Mouse (Mus musculus) large intestine, adult 2 months (tissue): ENCODE results near the gene Ybx3. TPM values are rescaled to one million over a fixed set of nuclear protein-coding genes. Genes with fewer than 3 reads are reported as not detected.

Experiments
- DNase-seq: peaks from one replicate; pipeline ENCODE4 v3.0.0-alpha.2; 2012; ENCODE audit warnings: low read depth, low spot score
- WGBS: fragments of 180-500 bp; shearing (Covaris S2); methylation state at CpG from one replicate; pipeline ENCODE4 v1.1.7; 2018; 5-methylcytosine and 5-hydroxymethylcytosine counted together
- polyA plus RNA-seq: library from polyadenylated mRNA; depleted of rRNA; stranded (reverse); fragments of >200 nt; gene quantifications from 2 replicates; pipeline ENCODE4 v1.2.3, GENCODE M21; 2012; rRNA removed

The Ybx3 gene
- polyA plus RNA-seq, result 67.0 and 76.5 TPM in 2 replicates

DNA sequence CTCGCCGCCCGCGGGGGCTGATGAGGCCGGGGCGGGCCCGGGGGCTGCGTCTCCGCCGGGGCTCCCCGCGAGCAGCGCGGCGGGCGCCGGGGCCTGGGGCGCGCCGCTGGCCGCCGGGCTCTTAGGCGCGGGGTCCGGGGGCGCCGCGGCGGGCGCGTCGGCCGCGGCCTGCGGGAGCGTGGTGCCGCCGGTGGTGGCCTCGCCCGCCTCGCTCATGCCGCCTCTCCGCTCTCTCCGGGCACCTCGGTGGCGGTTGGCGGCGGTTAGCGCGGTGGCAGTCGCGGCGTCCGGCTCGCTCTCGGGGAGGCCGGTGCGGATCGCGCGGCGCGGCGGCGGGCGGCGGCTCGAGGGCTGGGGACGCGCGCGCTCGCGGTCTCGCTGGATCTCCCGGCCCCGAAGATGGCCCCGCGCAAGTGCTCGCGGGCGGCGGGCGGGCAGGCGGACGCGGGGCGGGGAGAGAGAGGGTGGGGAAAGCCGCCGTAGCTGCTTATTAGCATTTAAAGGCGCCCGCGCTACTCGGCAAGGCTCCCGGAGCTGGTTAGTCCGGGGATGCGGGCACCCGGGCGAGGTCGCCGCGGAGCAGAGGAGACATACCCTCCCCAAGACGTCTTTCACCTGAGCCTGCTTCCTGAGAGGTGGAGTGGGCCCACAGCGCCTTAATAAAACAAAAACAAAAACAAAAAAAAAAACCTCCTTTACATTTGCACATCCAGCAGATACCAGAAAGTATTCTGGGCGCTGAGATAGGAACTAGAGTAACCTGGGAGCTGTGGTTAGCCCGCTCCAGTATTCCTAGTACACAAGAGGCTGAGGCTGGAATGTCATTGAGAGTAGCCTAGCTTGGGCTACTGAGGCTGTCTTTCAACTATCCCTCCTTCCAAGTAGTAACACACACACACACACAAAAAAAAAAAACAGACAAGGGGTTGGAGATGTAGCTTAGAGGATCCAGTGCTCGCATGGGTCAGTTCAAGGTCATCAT, at the start of gene Ybx3:
Gene Ybx3 (minus strand): TSS at position 437 of the 982 bp plus-strand sequence.
- no peak for DNase-seq
- WGBS, result 1% methylated on average over 105 of the region's 107 CpGs

DNA sequence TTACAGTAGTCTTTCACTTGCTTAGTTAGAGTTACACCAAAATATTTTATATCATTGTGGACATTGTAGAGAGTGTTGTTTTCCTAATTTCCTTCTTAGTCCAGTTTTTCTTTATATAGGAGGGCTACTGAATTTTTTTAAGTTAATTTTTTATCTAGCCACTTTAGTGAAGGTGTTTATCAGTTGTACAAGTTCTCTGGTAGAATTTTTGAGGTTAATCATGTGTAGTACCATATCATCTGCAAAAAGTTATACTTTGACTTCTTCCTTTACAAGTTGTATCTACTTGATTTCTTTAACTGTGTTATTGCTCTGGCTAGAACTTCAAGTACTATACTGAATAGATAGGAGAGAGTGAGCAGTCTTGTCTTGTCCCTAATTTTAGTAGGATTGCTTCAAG, 48.4 kb upstream of the Ybx3 start:
- no peak for DNase-seq

DNA sequence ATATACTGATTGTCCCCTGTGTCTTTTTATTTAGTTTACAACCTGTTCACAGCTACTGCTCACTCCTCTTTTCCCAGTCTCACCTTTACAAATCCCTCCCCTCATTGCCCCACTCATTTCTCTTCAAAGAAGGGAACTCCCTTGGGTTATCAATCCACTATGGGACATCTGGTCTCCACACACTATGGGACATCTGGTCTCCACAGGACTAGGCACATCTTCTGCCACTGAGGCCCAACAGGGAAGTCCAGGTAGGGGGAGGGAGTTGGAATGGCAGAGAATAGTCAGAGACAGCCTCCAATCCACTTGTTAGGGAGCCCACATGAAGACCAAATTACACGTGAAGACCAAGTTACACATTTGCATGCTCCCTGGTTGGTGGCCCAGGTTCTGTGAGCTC, 45.8 kb upstream of the Ybx3 start:
- DNase-seq, result no peak
- 67% methylated on average over 1 of the region's 1 CpGs for WGBS

DNA sequence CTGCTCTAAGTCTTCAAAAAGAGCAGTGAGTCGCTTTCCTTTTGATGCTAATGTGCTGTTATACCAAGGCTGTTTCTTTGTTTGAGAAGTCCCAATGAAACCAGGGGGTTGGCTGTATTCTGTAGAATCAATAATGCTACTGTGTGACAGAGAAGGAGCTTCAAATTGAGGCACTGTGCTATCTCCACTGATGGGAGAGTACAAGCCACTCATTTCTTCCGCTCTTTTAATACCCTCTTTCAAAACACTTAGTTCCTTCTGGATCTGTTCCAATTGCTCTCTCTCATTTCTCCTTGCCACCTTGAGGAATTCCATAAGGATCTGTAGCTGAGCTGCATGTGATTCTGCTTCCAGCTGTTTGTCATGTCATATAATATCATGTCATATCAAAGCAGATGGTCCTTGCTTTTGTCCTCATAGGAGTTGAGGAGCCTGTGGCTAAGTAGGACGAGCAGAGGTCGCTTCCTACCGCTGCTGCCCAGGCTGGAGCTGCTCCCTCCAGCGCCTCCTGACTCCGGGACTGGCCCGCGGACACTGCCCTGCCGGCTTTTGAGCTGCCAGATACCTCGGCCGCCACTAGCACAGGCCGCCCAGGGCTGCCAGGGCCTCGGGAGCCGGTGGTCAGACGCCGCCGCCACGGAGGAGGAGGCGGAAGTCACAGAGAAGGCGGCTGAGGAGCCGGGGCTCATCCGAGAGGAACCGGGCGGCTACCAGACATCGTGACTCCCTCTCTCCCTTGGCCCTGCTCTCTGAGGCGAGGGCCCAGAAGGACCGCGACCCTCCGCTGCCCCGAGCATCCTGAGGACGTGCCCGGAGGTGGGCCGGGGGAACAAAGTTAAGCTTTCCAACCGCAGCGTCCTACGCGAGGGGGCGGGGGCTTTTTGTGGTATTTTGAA, 45.1 kb upstream of the Ybx3 start:
- WGBS, result 10% methylated on average over 39 of the region's 39 CpGs
- DNase-seq, result no peak

DNA sequence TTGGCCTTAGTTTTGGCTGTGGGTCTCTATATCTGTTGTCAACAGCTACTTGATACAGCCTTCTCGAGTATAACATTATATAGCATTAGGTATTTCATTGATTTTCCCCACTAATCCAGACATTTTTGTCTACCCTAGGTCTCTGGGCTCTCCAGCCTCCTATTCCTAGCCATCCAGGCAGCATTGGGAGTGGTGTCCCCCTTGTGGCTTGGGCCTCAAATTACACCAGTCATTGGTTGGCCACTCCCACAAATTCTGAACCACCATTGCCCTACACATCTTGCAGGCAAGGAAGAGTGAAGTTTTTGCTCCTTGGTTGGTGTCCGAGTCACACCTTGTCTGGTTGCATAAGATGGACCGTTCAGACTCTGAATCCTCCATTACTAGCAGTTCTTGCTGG, 33.3 kb upstream of the Ybx3 start:
- 66% methylated on average over 3 of the region's 3 CpGs for WGBS
- DNase-seq, result no peak

DNA sequence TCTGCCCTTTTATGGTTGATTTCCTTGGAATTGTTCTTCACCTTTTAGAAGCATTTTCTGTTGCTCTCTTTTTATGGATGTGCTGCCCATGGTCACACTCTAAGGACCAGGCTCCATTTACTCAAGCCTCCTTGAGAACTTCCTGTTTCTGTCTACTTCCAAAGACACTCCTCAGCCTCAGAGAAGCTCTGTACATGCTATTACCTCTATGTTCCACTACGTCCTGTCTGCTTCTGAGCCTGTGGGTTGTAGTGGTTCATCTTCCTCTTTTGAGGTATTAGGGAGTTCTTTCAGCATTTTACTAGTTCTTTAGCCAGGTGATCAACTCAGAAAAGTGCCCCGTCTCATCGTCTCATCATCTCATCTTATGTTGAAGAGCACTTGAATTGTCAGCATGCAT, 31.3 kb upstream of the Ybx3 start:
- WGBS, result 91% methylated on average over 3 of the region's 3 CpGs
- no peak for DNase-seq

DNA sequence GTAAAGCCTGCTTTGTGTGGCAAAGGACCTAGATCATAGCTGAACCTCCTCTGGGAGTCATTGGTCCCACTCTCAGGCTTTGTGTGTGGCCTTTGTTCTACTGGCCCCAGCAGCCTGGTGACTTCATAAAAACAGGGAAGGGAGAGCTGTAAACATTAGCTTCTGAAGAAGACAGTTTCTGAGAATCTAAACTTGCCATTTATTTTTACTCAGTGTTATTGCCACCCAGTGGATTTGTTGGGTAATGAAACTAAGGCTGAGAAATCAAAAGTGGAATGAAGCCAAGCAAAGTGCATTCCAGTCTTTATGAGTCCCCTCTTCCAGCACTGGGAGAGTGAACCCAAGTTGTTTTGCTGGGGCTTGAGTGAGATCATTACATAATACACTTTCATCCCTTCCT, 30.5 kb upstream of the Ybx3 start:
- DNase-seq, result no peak

DNA sequence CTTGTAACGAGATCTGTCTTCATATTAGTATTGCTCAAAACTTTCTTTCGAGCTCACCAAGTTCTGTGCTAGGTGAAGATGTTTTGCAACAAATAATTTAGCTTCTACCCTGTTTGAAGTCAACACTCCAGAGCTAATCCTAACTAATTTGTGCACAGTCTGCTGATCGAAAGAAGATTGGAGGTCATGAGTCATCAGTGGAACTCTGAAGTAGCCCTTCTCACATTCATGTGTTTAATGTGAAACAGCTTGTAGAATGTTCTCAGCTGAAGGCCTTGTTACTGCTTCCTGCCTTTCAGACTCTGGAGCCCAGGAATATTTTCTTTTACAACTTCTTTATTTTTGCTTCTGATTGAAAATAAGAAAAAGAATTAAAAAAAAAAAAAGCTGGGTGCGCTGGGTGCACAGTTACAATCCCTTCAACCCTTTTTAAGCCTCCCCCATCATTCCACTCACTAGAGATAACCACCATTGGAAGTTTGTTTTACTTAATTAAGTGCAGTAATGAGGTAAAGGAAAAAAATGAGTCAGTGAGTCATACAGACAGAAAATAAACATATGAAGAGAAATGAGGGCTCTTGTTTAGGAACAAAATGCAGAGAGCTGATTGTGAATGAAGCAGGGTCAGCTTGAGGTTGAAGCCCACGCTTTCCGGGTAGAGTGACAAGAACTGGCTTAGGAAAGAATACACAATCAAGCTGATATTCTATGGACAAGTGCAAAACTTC, 23.0 kb upstream of the Ybx3 start:
- 69% methylated on average over 6 of the region's 6 CpGs for WGBS
- DNase-seq, result no peak

DNA sequence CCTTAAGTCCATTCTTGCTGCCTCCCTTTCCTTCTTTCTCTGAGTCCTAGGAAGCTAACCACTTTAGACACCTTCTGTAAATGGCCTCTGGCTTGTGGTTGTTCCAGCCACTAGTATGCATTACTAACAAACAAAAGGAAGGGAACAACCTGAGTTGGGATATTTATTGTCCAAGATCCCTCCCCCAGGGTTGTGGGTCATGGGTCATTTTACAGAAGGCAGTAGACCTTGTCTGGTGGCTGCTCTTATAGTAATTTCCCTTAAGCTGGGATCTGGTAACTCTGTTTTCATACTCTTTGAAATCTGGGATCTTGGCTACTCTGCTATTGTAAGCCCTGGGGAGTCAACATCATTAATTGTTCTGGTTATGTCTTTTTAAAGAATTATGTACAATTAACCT, 18.7 kb upstream of the Ybx3 start:
- DNase-seq, result no peak

DNA sequence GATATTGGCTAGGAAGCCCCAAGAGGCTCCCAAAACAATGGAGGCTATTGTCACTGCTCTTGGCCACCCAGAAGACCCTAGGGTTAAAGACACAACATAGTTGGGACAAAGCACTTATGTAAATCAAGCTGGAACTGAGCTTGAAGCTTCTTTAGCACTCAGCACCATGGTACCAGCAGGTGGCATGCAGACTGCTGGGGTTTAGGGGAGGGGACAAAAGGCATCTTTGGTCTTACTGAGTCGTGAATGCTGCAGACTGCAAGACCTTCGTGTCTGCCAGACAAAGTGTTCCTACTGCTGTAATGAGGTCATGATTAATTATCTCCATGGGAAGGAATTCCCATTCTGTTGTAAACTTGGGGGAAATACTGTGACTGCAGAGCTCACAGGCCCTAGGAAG, 17.6 kb upstream of the Ybx3 start:
- DNase-seq, result no peak
- WGBS, result 49% methylated on average over 2 of the region's 2 CpGs

DNA sequence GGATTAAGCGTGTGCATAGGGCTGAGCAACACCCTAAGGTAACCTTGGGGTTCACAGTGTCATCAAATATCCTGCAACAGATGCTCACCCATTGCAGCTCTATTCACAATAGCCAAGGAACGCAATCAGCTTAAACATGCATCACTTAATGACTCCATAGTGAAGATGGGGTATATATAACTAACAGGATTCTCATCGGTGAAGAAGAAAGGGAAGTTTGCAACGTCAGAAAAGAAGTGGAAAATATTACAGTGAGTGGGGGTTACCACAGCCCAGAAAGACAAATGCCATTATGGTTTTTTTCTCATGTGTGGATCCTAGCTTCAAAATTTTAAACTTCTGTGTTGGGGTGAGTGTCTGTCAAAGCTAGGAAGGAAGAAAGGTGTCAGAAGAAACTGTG, 16.9 kb upstream of the Ybx3 start:
- no peak for DNase-seq
- 85% methylated on average over 4 of the region's 4 CpGs for WGBS

DNA sequence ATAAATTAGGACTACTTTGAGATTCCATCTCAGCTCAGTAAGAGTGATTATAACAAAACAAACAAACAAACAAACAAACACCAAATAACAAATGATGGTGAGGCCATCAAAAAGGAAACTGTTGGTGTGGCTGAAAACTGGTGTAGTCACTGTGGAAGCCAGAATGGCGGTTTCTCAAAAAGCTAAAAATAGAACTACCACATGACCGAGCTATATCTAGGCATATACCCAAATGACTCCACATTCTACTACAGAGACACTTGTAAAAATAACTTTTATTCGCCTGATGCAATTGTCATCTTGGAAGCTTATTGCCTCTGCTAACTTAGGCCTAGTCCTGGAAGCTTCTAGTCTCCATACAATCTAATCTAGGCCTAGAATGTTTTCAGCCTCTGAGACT, 16.0 kb upstream of the Ybx3 start:
- WGBS, result 47% methylated on average over 3 of the region's 3 CpGs
- no peak for DNase-seq

DNA sequence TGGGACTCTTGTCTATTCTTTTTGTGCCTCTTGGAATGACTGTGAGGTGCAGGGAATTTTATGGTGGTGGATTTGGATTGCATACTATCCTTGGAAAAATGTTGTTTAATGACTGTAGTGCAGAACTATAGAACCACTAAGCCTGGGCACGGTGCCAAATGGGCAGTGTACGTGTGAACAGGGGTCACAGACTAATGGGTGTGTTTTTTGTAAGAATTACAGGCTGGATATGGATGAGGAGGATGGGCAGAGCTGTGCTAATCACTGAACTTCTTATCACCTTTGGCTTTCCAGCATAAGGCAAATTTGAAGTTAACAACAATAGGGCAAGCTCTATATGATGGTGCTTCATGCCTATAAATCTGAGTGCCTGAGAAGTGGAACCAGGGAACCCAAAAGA, 14.8 kb upstream of the Ybx3 start:
- DNase-seq, result no peak
- WGBS, result 11% methylated on average over 2 of the region's 2 CpGs

DNA sequence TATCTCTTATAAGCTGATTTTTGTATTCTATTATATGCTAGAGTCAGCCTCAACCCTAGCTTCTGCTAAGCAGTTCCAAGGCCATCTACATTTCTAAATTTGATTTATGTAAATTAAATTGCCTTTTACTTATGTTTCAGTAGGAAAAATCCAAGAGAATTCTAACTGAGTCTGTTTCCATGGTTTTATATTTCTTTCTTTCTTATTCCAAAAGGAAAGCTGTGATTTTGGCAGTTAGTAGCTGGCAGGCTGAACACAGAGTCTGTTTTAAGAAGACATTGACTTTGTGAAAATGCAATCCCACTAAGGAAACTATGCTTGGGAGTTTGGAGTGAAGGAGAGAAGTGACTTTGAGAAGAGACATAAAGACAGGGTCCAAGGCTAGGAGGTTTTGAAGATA, 14.3 kb upstream of the Ybx3 start:
- DNase-seq, result no peak

DNA sequence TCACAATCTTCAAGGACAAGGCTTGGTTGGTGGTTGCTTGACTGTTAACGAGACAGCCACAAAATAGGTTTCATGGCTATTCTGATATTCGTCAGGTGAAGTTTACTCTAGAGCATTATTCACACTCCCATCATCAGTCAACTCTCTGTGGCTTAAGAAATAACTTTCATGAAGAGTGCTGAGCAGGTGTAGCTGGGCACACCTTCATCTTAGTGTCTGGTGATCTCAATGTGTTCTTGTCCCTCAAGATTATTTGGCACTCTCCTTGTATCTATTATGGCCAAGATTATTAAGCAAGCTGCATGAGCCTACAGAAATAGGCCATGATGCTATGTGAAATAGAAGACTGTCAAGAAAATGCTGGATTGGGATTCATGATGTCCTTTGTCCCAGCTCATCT, 13.0 kb upstream of the Ybx3 start:
- no peak for DNase-seq
- WGBS, result 99% methylated on average over 2 of the region's 2 CpGs

DNA sequence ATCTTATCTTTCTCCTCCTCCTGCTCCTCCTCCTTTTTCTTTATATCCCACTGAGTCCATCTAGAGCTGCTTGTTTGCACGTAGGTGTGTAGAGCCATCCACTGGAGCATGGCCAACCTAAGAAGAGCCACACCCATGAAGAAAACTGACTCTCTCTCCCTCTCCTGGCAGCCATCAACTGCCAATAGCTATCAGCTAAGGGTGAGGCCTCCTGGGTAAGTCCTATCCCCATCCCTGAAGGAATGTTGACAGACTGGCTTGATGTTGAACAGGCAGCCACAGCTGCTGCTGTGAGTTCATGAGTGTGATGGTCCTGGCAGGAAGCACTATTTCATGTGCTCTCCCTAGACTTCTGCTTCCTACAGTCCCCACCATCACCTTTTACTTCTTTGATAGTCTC, 8.4 kb upstream of the Ybx3 start:
- peak; percentile 83 for DNase-seq
- WGBS, result 17% methylated on average over 1 of the region's 1 CpGs

DNA sequence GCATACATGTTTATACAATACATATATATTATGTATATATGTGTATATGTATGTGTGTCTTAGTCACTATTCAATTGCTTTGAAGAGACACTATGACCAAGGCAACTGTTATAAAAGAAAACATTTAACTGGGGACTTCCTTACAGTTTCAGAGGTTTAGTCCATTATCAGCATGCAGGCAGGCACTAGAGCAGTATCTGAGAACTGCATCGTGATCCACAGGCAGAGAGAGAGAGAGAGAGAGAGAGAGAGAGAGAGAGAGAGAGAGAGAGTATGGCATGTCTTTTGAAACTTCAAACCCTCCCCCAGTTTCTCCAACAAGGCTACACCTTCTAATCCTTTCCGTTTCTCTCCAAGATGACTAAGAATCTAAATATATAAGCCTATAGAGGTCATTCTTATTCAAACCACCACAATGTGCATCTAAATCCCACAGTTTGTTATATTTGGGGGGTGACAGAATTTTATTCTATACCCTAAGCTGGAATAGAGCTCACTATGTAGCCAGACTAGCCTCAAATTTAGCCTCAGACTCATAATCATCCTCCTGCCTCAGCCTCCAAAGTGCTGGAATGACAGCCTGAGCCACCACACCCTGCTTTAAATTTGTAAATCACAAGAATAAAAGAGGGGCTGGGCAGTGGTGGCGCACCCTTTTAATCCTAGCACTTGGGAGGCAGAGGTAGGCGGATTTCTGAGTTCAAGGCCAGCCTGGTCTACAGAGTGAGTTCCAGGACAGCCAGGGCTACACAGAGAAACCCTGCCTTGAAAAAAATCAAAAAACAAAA, 5.8 kb upstream of the Ybx3 start:
- WGBS, result 79% methylated on average over 4 of the region's 4 CpGs
- no peak for DNase-seq

DNA sequence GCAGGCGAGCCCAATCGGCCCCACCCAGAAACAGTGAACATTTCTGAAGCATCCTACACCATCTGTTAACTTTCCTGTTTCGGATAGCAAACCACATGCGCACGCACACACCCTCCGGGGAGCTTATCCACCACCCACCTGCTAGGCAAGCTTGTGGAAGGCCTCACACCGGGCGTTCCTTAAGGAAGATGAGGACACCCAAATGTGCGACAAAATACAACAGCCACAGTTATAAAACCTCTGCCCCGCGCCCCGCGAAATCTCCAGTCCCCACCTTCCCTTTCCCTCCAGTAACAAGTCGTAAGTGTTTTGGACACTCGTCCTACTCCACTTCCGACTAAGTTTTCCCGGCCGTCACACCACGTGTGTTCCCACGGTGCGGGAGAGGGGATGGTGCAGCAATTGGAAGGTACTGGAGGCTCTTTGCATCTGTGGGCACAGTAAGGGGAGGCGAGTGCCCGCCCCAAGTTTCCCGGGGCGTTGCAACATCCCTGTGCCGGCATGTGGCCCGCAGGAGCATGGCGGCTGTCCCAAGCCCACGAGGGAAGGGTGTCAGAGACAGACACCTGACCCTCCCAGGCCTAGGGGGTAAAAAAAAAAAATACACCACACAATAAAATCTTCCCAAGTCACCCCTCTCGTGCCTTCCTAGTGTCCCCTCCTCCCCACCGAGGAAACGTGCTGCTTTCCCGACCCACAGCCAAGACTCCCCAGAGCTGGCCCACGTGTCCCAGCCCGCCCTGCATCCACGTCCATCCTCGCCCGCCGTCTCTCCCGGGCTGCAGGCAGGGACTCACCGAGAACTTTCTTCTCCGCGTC, 846 bp downstream of the Ybx3 start:
- no peak for DNase-seq
- under 1% methylated on average over 43 of the region's 43 CpGs for WGBS
